Mouse (Mus musculus) urinary bladder, postnatal 36 days (tissue): Measurements from ENCODE around the gene Trmt61a.
A peak's percentile ranks its signal among the peaks of the same experiment; 100 is the strongest.
"Not testable (repeated sequence)": the region's sequence is repeated elsewhere in the genome, so short reads cannot be mapped to it uniquely, and the experiment has no call there.

ENCODE experiments used
- DNase-seq, 2 experiments: peaks; one replicate each; pipeline ENCODE4 v3.0.0; 2022; ENCODE audit warnings: low spot score in 2 of 2, mixed read lengths in 1 of 2

Gene Trmt61a

GRCm38 (mm10) chr12:111677882-111678669 lies at the start of gene Trmt61a:
Gene Trmt61a (plus strand): TSS chr12:111678105.
- DNase-seq = peak; percentile 80 to 91

- DNase-seq = peak; percentile 35 to 48
Measured at GRCm38 (mm10) chr12:111648061-111648645, 29.8 kb upstream of the Trmt61a start.

- no peak for DNase-seq
Measured at GRCm38 (mm10) chr12:111652953-111653352, 25.0 kb upstream of the Trmt61a start.

- peak in 1 of 2 experiments; percentile 57 for DNase-seq
Measured at GRCm38 (mm10) chr12:111653434-111653833, 24.5 kb upstream of the Trmt61a start.

- DNase-seq = no peak
Measured at GRCm38 (mm10) chr12:111655695-111656094, 22.2 kb upstream of the Trmt61a start.

GRCm38 (mm10) chr12:111659331-111659730 lies 18.6 kb upstream of the Trmt61a start:
- DNase-seq = no peak

GRCm38 (mm10) chr12:111660628-111661027 lies 17.3 kb upstream of the Trmt61a start:
- no peak for DNase-seq

GRCm38 (mm10) chr12:111661554-111661953 lies 16.4 kb upstream of the Trmt61a start:
- DNase-seq = not testable (repeated sequence)

- DNase-seq = no peak
Measured at GRCm38 (mm10) chr12:111663228-111664143, 14.4 kb upstream of the Trmt61a start.

- DNase-seq = no peak
Measured at GRCm38 (mm10) chr12:111664144-111664634, 13.7 kb upstream of the Trmt61a start.

GRCm38 (mm10) chr12:111665041-111665880 lies 12.6 kb upstream of the Trmt61a start:
- DNase-seq = no peak

- DNase-seq = no peak
Measured at GRCm38 (mm10) chr12:111666380-111666779, 11.5 kb upstream of the Trmt61a start.

- no peak for DNase-seq
Measured at GRCm38 (mm10) chr12:111667421-111667820, 10.5 kb upstream of the Trmt61a start.

- DNase-seq = peak; percentile 90 to 94
Measured at GRCm38 (mm10) chr12:111668457-111668912, 9.4 kb upstream of the Trmt61a start.

GRCm38 (mm10) chr12:111669000-111669788 lies 8.7 kb upstream of the Trmt61a start:
- no peak for DNase-seq

GRCm38 (mm10) chr12:111669961-111670360 lies 7.9 kb upstream of the Trmt61a start:
- DNase-seq = no peak

GRCm38 (mm10) chr12:111670371-111670971 lies 7.4 kb upstream of the Trmt61a start:
- DNase-seq = no peak

GRCm38 (mm10) chr12:111670976-111671375 lies 6.9 kb upstream of the Trmt61a start:
- DNase-seq = no peak

GRCm38 (mm10) chr12:111671431-111671902 lies 6.4 kb upstream of the Trmt61a start:
- peak in 1 of 2 experiments; percentile 53 for DNase-seq
